Mouse (Mus musculus): ENCODE measurements around the gene Gng10.

Gng10 gene

GRCm38 (mm10) chr4:59034918-59035785 is at the start of gene Gng10:
TSS of gene Gng10 (plus strand) at chr4:59035088.
- DNase-seq: peak; percentile 67 to 74

GRCm38 (mm10) chr4:58985157-58985648 is 49.7 kb upstream of the Gng10 start:
- peak; percentile 92 to 93 for DNase-seq

- peak; percentile 79 to 80 for DNase-seq
These were observed 48.2 kb upstream of the Gng10 start, which contains the start of gene Ptgr1 for GRCm38 (mm10) chr4:58986540-58987190. TSS of gene Ptgr1 (minus strand) at chr4:58987119.

- no peak for DNase-seq
These were observed 45.5 kb upstream of the Gng10 start for GRCm38 (mm10) chr4:58989303-58989898.

- DNase-seq: no peak
These were observed 44.1 kb upstream of the Gng10 start for GRCm38 (mm10) chr4:58990609-58991434.

GRCm38 (mm10) chr4:58992195-58992594 is 42.7 kb upstream of the Gng10 start:
- no peak for DNase-seq

GRCm38 (mm10) chr4:58994762-58995161 is 40.1 kb upstream of the Gng10 start, which contains the start of gene Dnajc25:
TSS of gene Dnajc25 (plus strand) at chr4:58995062.
- DNase-seq: no peak

GRCm38 (mm10) chr4:58995251-58995693 is 39.6 kb upstream of the Gng10 start:
- no peak for DNase-seq

- no peak for DNase-seq
These were observed 37.8 kb upstream of the Gng10 start for GRCm38 (mm10) chr4:58997081-58997480.

- DNase-seq: no peak
These were observed 36.2 kb upstream of the Gng10 start for GRCm38 (mm10) chr4:58998688-58999087.

GRCm38 (mm10) chr4:58999686-59000085 is 35.2 kb upstream of the Gng10 start:
- DNase-seq: peak; percentile 80 to 81

GRCm38 (mm10) chr4:59000614-59001013 is 34.3 kb upstream of the Gng10 start:
- DNase-seq: peak; percentile 76 to 77

- DNase-seq: peak; percentile 94 to 95
These were observed 31.7 kb upstream of the Gng10 start, which contains the start of gene Gm20503 for GRCm38 (mm10) chr4:59002948-59003805. TSS of gene Gm20503 (plus strand) at chr4:59003210.

- DNase-seq: no peak
These were observed 31.1 kb upstream of the Gng10 start for GRCm38 (mm10) chr4:59003806-59004200.

GRCm38 (mm10) chr4:59006211-59006610 is 28.7 kb upstream of the Gng10 start:
- DNase-seq: no peak

- DNase-seq: no peak
These were observed 27.9 kb upstream of the Gng10 start for GRCm38 (mm10) chr4:59007016-59007415.

GRCm38 (mm10) chr4:59007974-59008373 is 26.9 kb upstream of the Gng10 start:
- DNase-seq: no peak

GRCm38 (mm10) chr4:59009186-59009585 is 25.7 kb upstream of the Gng10 start:
- DNase-seq: peak; percentile 46 to 52

- DNase-seq: peak; percentile 28
These were observed 25.2 kb upstream of the Gng10 start for GRCm38 (mm10) chr4:59009696-59010095.

- no peak for DNase-seq
These were observed 23.4 kb upstream of the Gng10 start for GRCm38 (mm10) chr4:59011446-59011845.

- no peak for DNase-seq
These were observed 19.7 kb upstream of the Gng10 start for GRCm38 (mm10) chr4:59015181-59015580.
